Mouse (Mus musculus): Measurements from ENCODE around the gene Ptger4.

Gene Ptger4

GRCm38 (mm10) chr15:5165121-5165773, 78.7 kb downstream of the Ptger4 start:
- no peak for ATAC-seq (ENCODE audit: low TSS enrichment)

DNA sequence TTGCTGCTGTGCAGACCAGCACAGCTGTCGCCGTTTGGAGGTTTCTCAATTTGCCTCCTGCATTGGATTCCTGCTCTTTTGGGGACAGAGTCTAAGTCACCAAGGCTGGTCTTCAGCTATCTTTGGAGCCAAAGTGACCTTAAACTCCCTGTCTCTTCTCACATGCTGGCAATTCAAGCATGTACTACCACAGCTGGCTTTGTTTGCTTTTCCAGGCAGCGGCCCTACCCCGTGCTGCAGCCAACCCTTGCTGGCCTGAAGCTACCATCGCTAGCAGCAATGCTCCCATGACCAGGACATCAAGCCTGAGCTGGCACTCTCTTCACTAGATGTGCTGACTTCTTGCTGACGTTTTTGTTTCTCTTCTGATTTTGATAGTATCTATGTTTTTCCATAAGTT, 85.2 kb downstream of the Ptger4 start:
- peak; percentile 40 for ATAC-seq (ENCODE audit: low TSS enrichment)

GRCm38 (mm10) chr15:5157386-5157785, 86.6 kb downstream of the Ptger4 start:
- peak; percentile 78 for ATAC-seq (ENCODE audit: low TSS enrichment)
